Mouse (Mus musculus) ES-CJ7 (cell line): ENCODE data around the gene Spats2.
"Not testable (repeated sequence)": the region's sequence is repeated elsewhere in the genome, so short reads cannot be mapped to it uniquely, and the experiment has no call there.

Source experiments
- DNase-seq: peaks from one replicate; pipeline ENCODE4 v3.0.0; 2011; ENCODE audit warnings: low read depth, low spot score

Gene Spats2

GRCm38 (mm10) chr15:99125711-99126080 is at the start of gene Spats2:
Gene Spats2, plus strand, starts transcription at chr15:99125916.
- no peak for DNase-seq

- DNase-seq, result not testable (repeated sequence)
Observed at GRCm38 (mm10) chr15:99076011-99076410, 49.7 kb upstream of the Spats2 start.

- no peak for DNase-seq
Observed at GRCm38 (mm10) chr15:99078181-99078910, 47.4 kb upstream of the Spats2 start.

- DNase-seq, result no peak
Observed at GRCm38 (mm10) chr15:99079804-99080203, 45.9 kb upstream of the Spats2 start.

GRCm38 (mm10) chr15:99082322-99082721 is 43.4 kb upstream of the Spats2 start:
- DNase-seq, result no peak

- no peak for DNase-seq
Observed at GRCm38 (mm10) chr15:99082840-99083239, 42.9 kb upstream of the Spats2 start.

- DNase-seq, result peak; percentile 57
Observed at GRCm38 (mm10) chr15:99083258-99083657, 42.5 kb upstream of the Spats2 start.

GRCm38 (mm10) chr15:99083867-99084557 is 41.7 kb upstream of the Spats2 start:
- peak; percentile 32 for DNase-seq

GRCm38 (mm10) chr15:99084618-99085017 is 41.1 kb upstream of the Spats2 start:
- DNase-seq, result no peak

- no peak for DNase-seq
Observed at GRCm38 (mm10) chr15:99085997-99086396, 39.7 kb upstream of the Spats2 start.

- peak; percentile 66 for DNase-seq
Observed at GRCm38 (mm10) chr15:99087253-99088075, 38.3 kb upstream of the Spats2 start, which contains the start of gene C1ql4. Gene C1ql4, minus strand, starts transcription at chr15:99087817.

- peak; percentile 84 for DNase-seq
Observed at GRCm38 (mm10) chr15:99088292-99088691, 37.4 kb upstream of the Spats2 start.

GRCm38 (mm10) chr15:99089069-99089468 is 36.6 kb upstream of the Spats2 start:
- DNase-seq, result no peak

- peak; percentile 39 for DNase-seq
Observed at GRCm38 (mm10) chr15:99092870-99093269, 32.8 kb upstream of the Spats2 start, which contains the start of gene Dnajc22. Gene Dnajc22, plus strand, starts transcription at chr15:99093170.

GRCm38 (mm10) chr15:99093291-99094258 is 32.1 kb upstream of the Spats2 start:
- DNase-seq, result peak; percentile 89

- DNase-seq, result peak; percentile 73
Observed at GRCm38 (mm10) chr15:99094631-99095270, 31.0 kb upstream of the Spats2 start.

GRCm38 (mm10) chr15:99095356-99095755 is 30.4 kb upstream of the Spats2 start:
- no peak for DNase-seq

GRCm38 (mm10) chr15:99096061-99096793 is 29.5 kb upstream of the Spats2 start:
- DNase-seq, result no peak

GRCm38 (mm10) chr15:99096831-99097500 is 28.8 kb upstream of the Spats2 start:
- DNase-seq, result peak; percentile 49
